Mouse (Mus musculus): ENCODE measurements at regions not wholly inside any gene's neighbourhood (a gene's known extent, or its start where the extent isn't known, plus 50 kb on each side); places are given as distances from the start of the nearest gene placed in this dataset.
A peak's percentile ranks its signal among the peaks of the same experiment; 100 is the strongest.

GRCm38 (mm10) chr6:52368734-52369412 lies 55.6 kb downstream of the Evx1 start:
- DNase-seq: no peak

GRCm38 (mm10) chr6:52370806-52371360 lies 57.6 kb downstream of the Evx1 start:
- DNase-seq: no peak

- DNase-seq: no peak
These were observed 65.8 kb downstream of the Evx1 start for GRCm38 (mm10) chr6:52379146-52379545.

- DNase-seq: no peak
These were observed 66.3 kb downstream of the Evx1 start for GRCm38 (mm10) chr6:52379588-52379987.

GRCm38 (mm10) chr6:52385044-52385443 lies 71.7 kb downstream of the Evx1 start:
- no peak for DNase-seq

- DNase-seq: no peak
These were observed 88.1 kb downstream of the Evx1 start for GRCm38 (mm10) chr6:52401404-52401803.

GRCm38 (mm10) chr6:52409991-52410390 lies 96.7 kb downstream of the Evx1 start:
- DNase-seq: no peak

GRCm38 (mm10) chr6:52410711-52411110 lies 97.4 kb downstream of the Evx1 start:
- no peak for DNase-seq

GRCm38 (mm10) chr6:52411302-52411701 lies 98.0 kb downstream of the Evx1 start:
- DNase-seq: no peak

- no peak for DNase-seq
These were observed 100.3 kb downstream of the Evx1 start for GRCm38 (mm10) chr6:52413639-52414038.

- no peak for DNase-seq
These were observed 102.1 kb downstream of the Evx1 start for GRCm38 (mm10) chr6:52415341-52415946.

- DNase-seq: peak; percentile 36
These were observed 103.2 kb downstream of the Evx1 start for GRCm38 (mm10) chr6:52416491-52416890.

GRCm38 (mm10) chr6:52417439-52418124 lies 104.3 kb downstream of the Evx1 start:
- peak; percentile 42 for DNase-seq

- peak; percentile 61 for DNase-seq
These were observed 105.3 kb downstream of the Evx1 start for GRCm38 (mm10) chr6:52418451-52419170.

- no peak for DNase-seq
These were observed 107.1 kb downstream of the Evx1 start for GRCm38 (mm10) chr6:52420276-52420970.

- no peak for DNase-seq
These were observed 108.5 kb downstream of the Evx1 start for GRCm38 (mm10) chr6:52421771-52422170.

- no peak for DNase-seq
These were observed 109.4 kb downstream of the Evx1 start for GRCm38 (mm10) chr6:52422686-52423085.

GRCm38 (mm10) chr6:52423581-52424107 lies 110.3 kb downstream of the Evx1 start:
- no peak for DNase-seq

- no peak for DNase-seq
These were observed 111.1 kb downstream of the Evx1 start for GRCm38 (mm10) chr6:52424440-52424839.

- DNase-seq: no peak
These were observed 111.8 kb downstream of the Evx1 start for GRCm38 (mm10) chr6:52425082-52425481.

- peak; percentile 46 for DNase-seq
These were observed 115.3 kb downstream of the Evx1 start for GRCm38 (mm10) chr6:52428489-52429203.

Measured in heart, postnatal 4 days (tissue).